Mouse (Mus musculus): ENCODE results near the gene Gpr107. TPM values are rescaled to one million over a fixed set of nuclear protein-coding genes. Genes with fewer than 3 reads are reported as not detected.

Gene Gpr107
- polyA plus RNA-seq, 1 experiment, result 35.2 TPM

GRCm38 (mm10) chr2:31244216-31244615, 92.1 kb downstream of the Gpr107 start:
- H3K4me2 ChIP-seq (ENCODE audit: low read depth), result no peak overlapping the region
- peaks cover 3% of the 10 kb centered on the region for H3K36me3 ChIP-seq (ENCODE audit: control insufficient read depth, insufficient read depth)
- TF ChIP-seq TCF12 (IDR thresholded peaks at IDR 0.05; ENCODE audit: insufficient read depth, poor library complexity, severe bottlenecking), result no peak
- no peak for TF ChIP-seq TCF3 (IDR thresholded peaks at IDR 0.05; ENCODE audit: insufficient read length, low read depth)
- TF ChIP-seq CEBPB (IDR thresholded peaks at IDR 0.05; ENCODE audit: insufficient read depth, poor library complexity, severe bottlenecking), result no peak
- no peak for TF ChIP-seq MAX (IDR thresholded peaks at IDR 0.05; ENCODE audit: low read depth)
- no peaks in the 10 kb centered on the region for H3K27me3 ChIP-seq (ENCODE audit: control insufficient read depth, insufficient read depth, insufficient read length)
- no peak overlapping the region for H3K4me3 ChIP-seq
- peaks cover 32% of the 10 kb centered on the region for H3K79me2 ChIP-seq (ENCODE audit: control insufficient read depth, insufficient read depth)
- H3ac ChIP-seq (ENCODE audit: control insufficient read depth, insufficient read length), result no peak overlapping the region

- Histone ChIP-seq H3K4me2 (ENCODE audit: low read depth) (peak overlapping the region; percentile 74), H3K4me3 (peak overlapping the region; percentile 57), H3K36me3 (ENCODE audit: control insufficient read depth, insufficient read depth) (peaks cover 5% of the 10 kb centered on the region), H3K27me3 (ENCODE audit: control insufficient read depth, insufficient read depth, insufficient read length) (no peaks in the 10 kb centered on the region), H3ac (ENCODE audit: control insufficient read depth, insufficient read length) (peak overlapping the region; percentile 88), H3K79me2 (ENCODE audit: control insufficient read depth, insufficient read depth) (peaks cover 40% of the 10 kb centered on the region)
- no peak for TF ChIP-seq TCF12 (IDR thresholded peaks at IDR 0.05; ENCODE audit: insufficient read depth, poor library complexity, severe bottlenecking)
- TF ChIP-seq MYOD1 (IDR thresholded peaks at IDR 0.05; ENCODE audit: control insufficient read depth in 1 of 3, insufficient read length in 2 of 3, low read depth in 2 of 3), result no peak
- no peak for TF ChIP-seq USF1 (IDR thresholded peaks at IDR 0.05; ENCODE audit: low read depth)
- no peak for TF ChIP-seq CEBPB (IDR thresholded peaks at IDR 0.05; ENCODE audit: insufficient read depth, poor library complexity, severe bottlenecking)
- no peak for TF ChIP-seq POLR2AphosphoS2 (IDR thresholded peaks at IDR 0.05; ENCODE audit: insufficient read length, low read depth)
- TF ChIP-seq POLR2A (IDR thresholded peaks at IDR 0.05; ENCODE audit: insufficient read length, low read depth), result no peak
These were observed 92.9 kb downstream of the Gpr107 start for GRCm38 (mm10) chr2:31245051-31245450.

- peaks cover 5% of the 10 kb centered on the region for H3K36me3 ChIP-seq (ENCODE audit: control insufficient read depth, insufficient read depth)
- TF ChIP-seq POLR2AphosphoS2 (IDR thresholded peaks at IDR 0.05; ENCODE audit: insufficient read length, low read depth) (peak; percentile 80), MYOD1 (IDR thresholded peaks at IDR 0.05; ENCODE audit: control insufficient read depth in 1 of 3, insufficient read length in 2 of 3, low read depth in 2 of 3) (peak in 1 of 3 experiments; percentile 44), REST (IDR thresholded peaks at IDR 0.05; ENCODE audit: insufficient read depth, insufficient read length) (no peak), POLR2A (IDR thresholded peaks at IDR 0.05; ENCODE audit: insufficient read length, low read depth) (peak; percentile 74), USF1 (IDR thresholded peaks at IDR 0.05; ENCODE audit: low read depth) (no peak)
- peak within 1 kb of the TSS; percentile 84 for H3K4me2 ChIP-seq (ENCODE audit: low read depth)
- H3K79me2 ChIP-seq (ENCODE audit: control insufficient read depth, insufficient read depth), result peaks cover 45% of the 10 kb centered on the region
- no peaks in the 10 kb centered on the region for H3K27me3 ChIP-seq (ENCODE audit: control insufficient read depth, insufficient read depth, insufficient read length)
- peak within 1 kb of the TSS; percentile 57 for H3K4me3 ChIP-seq
- peak within 1 kb of the TSS; percentile 88 for H3ac ChIP-seq (ENCODE audit: control insufficient read depth, insufficient read length)
These were observed 93.5 kb downstream of the Gpr107 start, which contains the start of gene Ncs1 for GRCm38 (mm10) chr2:31245491-31246141. Gene Ncs1 (plus strand): TSS chr2:31245823.

GRCm38 (mm10) chr2:31246251-31246971, 94.3 kb downstream of the Gpr107 start:
- Histone ChIP-seq H3K36me3 (ENCODE audit: control insufficient read depth, insufficient read depth) (peaks cover 5% of the 10 kb centered on the region), H3K4me3 (peak overlapping the region; percentile 57), H3K4me2 (ENCODE audit: low read depth) (peak overlapping the region; percentile 84), H3ac (ENCODE audit: control insufficient read depth, insufficient read length) (peak overlapping the region; percentile 88), H3K27me3 (ENCODE audit: control insufficient read depth, insufficient read depth, insufficient read length) (no peaks in the 10 kb centered on the region), H3K79me2 (ENCODE audit: control insufficient read depth, insufficient read depth) (peaks cover 53% of the 10 kb centered on the region)
- TF ChIP-seq TCF3 (IDR thresholded peaks at IDR 0.05; ENCODE audit: insufficient read length, low read depth) (no peak), MAX (IDR thresholded peaks at IDR 0.05; ENCODE audit: low read depth) (no peak), CEBPB (IDR thresholded peaks at IDR 0.05; ENCODE audit: insufficient read depth, poor library complexity, severe bottlenecking) (no peak), TCF12 (IDR thresholded peaks at IDR 0.05; ENCODE audit: insufficient read depth, poor library complexity, severe bottlenecking) (no peak), REST (IDR thresholded peaks at IDR 0.05; ENCODE audit: insufficient read depth, insufficient read length) (no peak), MYOG (IDR thresholded peaks at IDR 0.05; ENCODE audit: control insufficient read depth in 1 of 3, insufficient read depth in 1 of 3, insufficient read length in 2 of 3, low read depth in 2 of 3) (no peak), E2F4 (IDR thresholded peaks at IDR 0.05; ENCODE audit: insufficient read depth) (no peak), POLR2AphosphoS2 (IDR thresholded peaks at IDR 0.05; ENCODE audit: insufficient read length, low read depth) (no peak), POLR2A (IDR thresholded peaks at IDR 0.05; ENCODE audit: insufficient read length, low read depth) (no peak), SRF (IDR thresholded peaks at IDR 0.05; ENCODE audit: control insufficient read depth, insufficient read length, low read depth) (no peak)

GRCm38 (mm10) chr2:31248856-31249255, 96.7 kb downstream of the Gpr107 start:
- Histone ChIP-seq H3K4me2 (ENCODE audit: low read depth) (no peak overlapping the region), H3K36me3 (ENCODE audit: control insufficient read depth, insufficient read depth) (peaks cover 5% of the 10 kb centered on the region), H3K79me2 (ENCODE audit: control insufficient read depth, insufficient read depth) (peaks cover 77% of the 10 kb centered on the region), H3K27me3 (ENCODE audit: control insufficient read depth, insufficient read depth, insufficient read length) (no peaks in the 10 kb centered on the region), H3ac (ENCODE audit: control insufficient read depth, insufficient read length) (no peak overlapping the region), H3K4me3 (no peak overlapping the region)
- TF ChIP-seq E2F4 (IDR thresholded peaks at IDR 0.05; ENCODE audit: insufficient read depth), result no peak
- no peak for TF ChIP-seq TCF3 (IDR thresholded peaks at IDR 0.05; ENCODE audit: insufficient read length, low read depth)
- no peak for TF ChIP-seq SRF (IDR thresholded peaks at IDR 0.05; ENCODE audit: control insufficient read depth, insufficient read length, low read depth)
- no peak for TF ChIP-seq POLR2A (IDR thresholded peaks at IDR 0.05; ENCODE audit: insufficient read length, low read depth)
- TF ChIP-seq USF1 (IDR thresholded peaks at IDR 0.05; ENCODE audit: low read depth), result no peak
- no peak for TF ChIP-seq REST (IDR thresholded peaks at IDR 0.05; ENCODE audit: insufficient read depth, insufficient read length)
- TF ChIP-seq MYOD1 (IDR thresholded peaks at IDR 0.05; ENCODE audit: control insufficient read depth in 1 of 3, insufficient read length in 2 of 3, low read depth in 2 of 3), result no peak
- no peak for TF ChIP-seq TCF12 (IDR thresholded peaks at IDR 0.05; ENCODE audit: insufficient read depth, poor library complexity, severe bottlenecking)

Data from myocyte (in vitro differentiated cells).